Mouse (Mus musculus): ENCODE data around the gene Cx3cl1. TPM values are rescaled to one million over a fixed set of nuclear protein-coding genes. Genes with fewer than 3 reads are reported as not detected.
A peak's percentile ranks its signal among the peaks of the same experiment; 100 is the strongest.

Gene Cx3cl1
- polyA plus RNA-seq, 1 experiment from 2014 or later: 0.79 TPM

GRCm38 (mm10) chr8:94781838-94782235 lies 10.0 kb downstream of the Cx3cl1 start:
- TF ChIP-seq CTCF (IDR thresholded peaks at IDR 0.05; ENCODE audit: low read depth) (no peak), EP300 (IDR thresholded peaks at IDR 0.05; ENCODE audit: low read depth) (no peak)
- Histone ChIP-seq H3K27ac (ENCODE audit: low read depth) (no peak overlapping the region), H3K4me3 (ENCODE audit: low read depth, low read length) (no peak overlapping the region), H3K9me3 (ENCODE audit: low read length) (no peaks in the 10 kb centered on the region), H3K27me3 (ENCODE audit: insufficient read depth, low read length) (peaks cover 4% of the 10 kb centered on the region; the same call in 1 of the 2 replicates), H3K4me2 (ENCODE audit: low read depth, low read length) (no peak overlapping the region), H3K36me3 (replicated peaks; ENCODE audit: insufficient read depth, low read length) (no peaks in the 10 kb centered on the region), H3K9ac (replicated peaks) (no peak overlapping the region), H3K4me1 (ENCODE audit: insufficient read depth) (peaks cover 23% of the 10 kb centered on the region)
- DNase-seq (peak; percentile 35), ATAC-seq (no peak)
- 22% methylated on average over 11 of the region's 11 CpGs for WGBS (ENCODE audit: insufficient replicate concordance)

DNA sequence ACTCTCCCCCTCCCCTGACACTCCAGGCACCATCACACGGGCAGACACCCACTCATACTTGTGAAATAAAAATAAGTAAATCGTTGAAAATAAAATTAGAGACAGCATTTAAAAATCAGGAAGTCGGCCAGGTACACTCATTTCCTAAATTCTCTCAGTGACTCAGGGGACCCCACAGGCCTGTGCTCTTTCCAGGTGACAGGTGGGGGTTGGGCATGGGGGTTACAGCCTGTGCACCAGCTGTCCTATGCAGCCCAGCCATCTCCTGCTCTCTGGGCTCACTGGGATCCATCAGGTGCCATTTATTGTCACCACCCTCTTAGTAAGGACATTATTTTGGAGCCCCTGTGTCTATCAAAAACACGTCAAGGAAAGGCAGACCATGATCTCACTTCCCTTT lies 12.1 kb downstream of the Cx3cl1 start:
- WGBS (ENCODE audit: insufficient replicate concordance): 38% methylated on average over 4 of the region's 4 CpGs
- no peaks in the 10 kb centered on the region for H3K27me3 ChIP-seq (ENCODE audit: insufficient read depth, low read length)
- peaks cover 22% of the 10 kb centered on the region for H3K4me1 ChIP-seq (ENCODE audit: insufficient read depth)

DNA sequence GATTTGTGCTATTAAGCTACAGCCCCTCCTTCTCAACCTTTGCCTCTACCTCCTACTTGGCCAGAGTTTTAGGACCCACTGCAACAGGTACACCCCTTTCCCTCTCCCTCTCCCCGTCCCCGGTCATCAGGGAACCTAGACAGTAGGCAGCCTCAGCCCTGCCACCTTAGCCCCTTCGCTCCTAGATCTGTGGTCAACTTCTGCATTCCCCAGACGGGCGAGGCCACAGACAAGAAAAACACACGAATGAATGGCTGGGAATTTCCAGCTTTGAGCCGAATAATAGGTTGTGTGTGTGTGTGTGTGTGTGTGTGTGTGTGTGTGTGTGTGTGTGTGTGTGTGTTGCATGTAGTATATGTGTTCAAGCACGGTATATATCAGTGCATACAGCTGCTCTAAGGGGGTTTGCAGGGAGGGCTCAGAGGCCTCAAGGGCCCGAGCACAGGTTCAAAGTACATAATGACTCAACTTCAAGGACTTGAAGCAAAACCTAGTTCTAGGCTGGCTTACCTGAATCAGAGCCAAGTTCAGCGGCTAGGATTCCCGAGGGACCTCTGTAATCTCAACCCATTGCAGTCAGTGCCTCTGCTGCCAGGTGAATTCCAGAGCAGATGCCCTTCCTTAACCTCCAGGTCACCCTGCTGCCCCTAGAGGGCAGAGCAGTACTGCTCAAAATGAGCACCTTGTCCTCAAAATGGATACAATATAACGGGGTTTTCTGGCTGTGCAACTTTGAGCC lies 13.6 kb downstream of the Cx3cl1 start:
- no peak overlapping the region for H3K4me2 ChIP-seq (ENCODE audit: low read depth, low read length)
- DNase-seq (peak; percentile 74), ATAC-seq (no peak)
- H3K27me3 ChIP-seq (ENCODE audit: insufficient read depth, low read length): no peaks in the 10 kb centered on the region
- no peak overlapping the region for H3K9ac ChIP-seq (replicated peaks)
- WGBS (ENCODE audit: insufficient replicate concordance): 52% methylated on average over 12 of the region's 12 CpGs
- peaks cover 30% of the 10 kb centered on the region for H3K4me1 ChIP-seq (ENCODE audit: insufficient read depth)
- H3K27ac ChIP-seq (ENCODE audit: low read depth): no peak overlapping the region
- 0 out of 2 replicates have a peak, but pooled peaks have one; percentile 30 for TF ChIP-seq EP300 (IDR thresholded peaks at IDR 0.05; ENCODE audit: low read depth)
- TF ChIP-seq CTCF (IDR thresholded peaks at IDR 0.05; ENCODE audit: low read depth): peak; percentile 87
- H3K4me3 ChIP-seq (ENCODE audit: low read depth, low read length): no peak overlapping the region
- no peaks in the 10 kb centered on the region for H3K9me3 ChIP-seq (ENCODE audit: low read length)
- H3K36me3 ChIP-seq (replicated peaks; ENCODE audit: insufficient read depth, low read length): no peaks in the 10 kb centered on the region

More for the DNA sequence above, 12.1 kb downstream of the Cx3cl1 start:
- TF ChIP-seq EP300 (IDR thresholded peaks at IDR 0.05; ENCODE audit: low read depth) (no peak), CTCF (IDR thresholded peaks at IDR 0.05; ENCODE audit: low read depth) (no peak)
- H3K4me3 ChIP-seq (ENCODE audit: low read depth, low read length): no peak overlapping the region
- H3K9me3 ChIP-seq (ENCODE audit: low read length): no peaks in the 10 kb centered on the region
- H3K27ac ChIP-seq (ENCODE audit: low read depth): no peak overlapping the region
- H3K36me3 ChIP-seq (replicated peaks; ENCODE audit: insufficient read depth, low read length): no peaks in the 10 kb centered on the region
- ATAC-seq (no peak), DNase-seq (no peak)
- no peak overlapping the region for H3K9ac ChIP-seq (replicated peaks)
- H3K4me2 ChIP-seq (ENCODE audit: low read depth, low read length): no peak overlapping the region

- H3K4me3 ChIP-seq (ENCODE audit: low read depth, low read length): no peak overlapping the region
- no peak overlapping the region for H3K9ac ChIP-seq (replicated peaks)
- TF ChIP-seq EP300 (IDR thresholded peaks at IDR 0.05; ENCODE audit: low read depth) (no peak), CTCF (IDR thresholded peaks at IDR 0.05; ENCODE audit: low read depth) (no peak)
- H3K9me3 ChIP-seq (ENCODE audit: low read length): no peaks in the 10 kb centered on the region
- H3K4me1 ChIP-seq (ENCODE audit: insufficient read depth): peaks cover 30% of the 10 kb centered on the region
- no peaks in the 10 kb centered on the region for H3K36me3 ChIP-seq (replicated peaks; ENCODE audit: insufficient read depth, low read length)
- H3K27me3 ChIP-seq (ENCODE audit: insufficient read depth, low read length): no peaks in the 10 kb centered on the region
- ATAC-seq (no peak), DNase-seq (no peak)
- H3K27ac ChIP-seq (ENCODE audit: low read depth): peak overlapping the region; percentile 96
- H3K4me2 ChIP-seq (ENCODE audit: low read depth, low read length): no peak overlapping the region
- WGBS (ENCODE audit: insufficient replicate concordance): 65% methylated on average over 6 of the region's 6 CpGs
Measured at GRCm38 (mm10) chr8:94785995-94786595, 14.3 kb downstream of the Cx3cl1 start.

DNA sequence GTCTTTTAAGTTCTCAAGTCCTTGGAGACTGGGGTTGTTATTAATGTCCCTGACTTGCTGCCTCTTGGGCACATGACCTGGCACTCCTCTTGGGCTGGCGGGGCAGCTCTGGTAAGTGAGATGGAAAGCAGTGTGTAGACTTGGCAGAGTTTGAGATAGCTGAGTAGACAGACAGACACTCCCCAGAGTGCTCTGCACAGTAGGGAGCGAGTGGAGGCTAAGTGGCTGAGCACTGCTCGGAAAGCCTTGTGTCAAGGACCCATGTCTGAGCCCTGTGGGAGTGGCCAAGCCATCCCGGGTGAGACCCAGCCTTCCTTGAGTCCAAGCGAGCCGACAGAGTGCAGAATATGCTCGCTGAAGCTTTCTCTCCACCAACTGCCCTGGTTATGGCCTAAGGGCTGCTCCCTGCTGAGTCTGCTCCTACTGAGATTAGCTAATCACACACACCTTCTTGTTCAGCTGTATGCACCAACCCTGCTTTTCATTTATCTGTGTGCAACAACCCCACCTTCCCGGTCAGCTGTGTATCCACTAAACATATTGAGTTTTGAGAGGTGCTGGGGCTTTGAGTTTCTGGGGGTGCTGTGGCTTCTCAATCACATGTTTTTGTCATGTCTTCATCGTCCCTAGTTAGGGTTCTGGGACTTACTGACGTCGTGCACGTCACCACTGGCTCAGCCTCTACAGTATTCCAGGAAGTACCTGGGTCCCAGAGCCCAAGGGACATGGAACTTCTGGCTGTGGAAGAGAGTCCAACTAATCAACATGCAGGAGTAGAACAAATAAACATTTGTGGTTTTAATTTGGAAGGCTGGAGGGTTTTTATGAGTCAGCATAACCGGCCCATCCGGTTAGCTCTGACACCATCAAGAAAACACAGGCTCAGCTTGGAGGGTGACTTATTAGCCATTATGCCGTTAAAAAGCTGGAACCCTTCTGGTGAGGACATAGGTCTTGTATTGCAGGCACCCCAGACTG lies 16.0 kb downstream of the Cx3cl1 start:
- peaks cover 21% of the 10 kb centered on the region for H3K4me1 ChIP-seq (ENCODE audit: insufficient read depth)
- peak overlapping the region; percentile 96 for H3K27ac ChIP-seq (ENCODE audit: low read depth)

More for the DNA sequence above, 16.0 kb downstream of the Cx3cl1 start:
- ATAC-seq (peak; percentile 97), DNase-seq (peak; percentile 75)
- peak overlapping the region; percentile 34 for H3K9ac ChIP-seq (replicated peaks)
- H3K9me3 ChIP-seq (ENCODE audit: low read length): no peaks in the 10 kb centered on the region
- 56% methylated on average over 15 of the region's 15 CpGs for WGBS (ENCODE audit: insufficient replicate concordance)
- no peaks in the 10 kb centered on the region for H3K36me3 ChIP-seq (replicated peaks; ENCODE audit: insufficient read depth, low read length)
- peak overlapping the region; percentile 51 for H3K4me2 ChIP-seq (ENCODE audit: low read depth, low read length)
- no peak overlapping the region for H3K4me3 ChIP-seq (ENCODE audit: low read depth, low read length)
- no peak for TF ChIP-seq CTCF (IDR thresholded peaks at IDR 0.05; ENCODE audit: low read depth)
- peak; percentile 100 for TF ChIP-seq EP300 (IDR thresholded peaks at IDR 0.05; ENCODE audit: low read depth)
- no peaks in the 10 kb centered on the region for H3K27me3 ChIP-seq (ENCODE audit: insufficient read depth, low read length)

All from liver, postnatal 0 days (tissue).